Mouse (Mus musculus) CH12.LX (cell line): Measurements from ENCODE around the gene Dnm3. TPM values are rescaled to one million over a fixed set of nuclear protein-coding genes. Genes with fewer than 3 reads are reported as not detected.

Source experiments
- DNase-seq: peaks from one replicate; pipeline ENCODE4 v3.0.0-alpha.2; 2013; ENCODE audit errors: extremely low read depth
- H3K27ac ChIP-seq: 2 replicates; pipeline ENCODE4 v1.5.1; 2012; ENCODE audit warnings: low read depth, mild to moderate bottlenecking, control low read depth, moderate library complexity; ENCODE audit not compliant: insufficient read depth
- H3K27me3 ChIP-seq: replicated peaks from 2 replicates; pipeline ENCODE3; 2012; ENCODE audit warnings: inconsistent platforms
- H3K36me3 ChIP-seq, 2 experiments: replicated peaks in 1 of 2; 2 replicates each; pipeline versions ENCODE3 to v1.6.1; 2012; ENCODE audit warnings: inconsistent platforms in 1 of 2, low read length in 1 of 2, mild to moderate bottlenecking in 1 of 2, mixed read lengths in 1 of 2, moderate library complexity in 1 of 2; ENCODE audit not compliant: control insufficient read depth in 1 of 2, insufficient read depth in 1 of 2
- H3K4me1 ChIP-seq, 2 experiments: 2 replicates each; pipeline ENCODE4 v1.6.1; 2012; ENCODE audit warnings: inconsistent platforms in 1 of 2, moderate library complexity in 1 of 2; ENCODE audit not compliant: insufficient read depth in 2 of 2, control insufficient read depth in 1 of 2
- H3K4me2 ChIP-seq: 2 replicates; pipeline ENCODE4 v1.6.1; 2012; ENCODE audit warnings: low read depth, mild to moderate bottlenecking, control low read depth; ENCODE audit not compliant: poor library complexity, insufficient read depth, severe bottlenecking
- H3K4me3 ChIP-seq, 3 experiments: fragments of 150-350 bp in 1 of 3; sonication (generic) in 1 of 3; replicated peaks in 1 of 3; 2 replicates each; pipeline versions ENCODE3 to v1.5.1; 2011 to 2012; ENCODE audit warnings: low read depth in 2 of 3, low read length in 2 of 3, mild to moderate bottlenecking in 2 of 3, moderate library complexity in 2 of 3, control low read depth in 1 of 3, improper control_type of control experiment in 1 of 3, inconsistent platforms in 1 of 3, mixed read lengths in 1 of 3; ENCODE audit not compliant: poor library complexity in 1 of 3
- H3K79me2 ChIP-seq: replicated peaks from 2 replicates; pipeline ENCODE4 v1.6.1; 2012; ENCODE audit warnings: mild to moderate bottlenecking, moderate library complexity; ENCODE audit not compliant: control insufficient read depth, poor library complexity, insufficient read depth, severe bottlenecking; ENCODE audit errors: extremely low read depth
- H3K9ac ChIP-seq: 2 replicates; pipeline ENCODE4 v1.6.1; 2012; ENCODE audit warnings: low read depth, mild to moderate bottlenecking, control low read depth, moderate library complexity; ENCODE audit not compliant: insufficient read depth
- H3K9me3 ChIP-seq: replicated peaks from 2 replicates; pipeline ENCODE3; 2012; ENCODE audit warnings: low read length, inconsistent platforms, mixed read lengths
- BHLHE40 ChIP-seq: IDR thresholded peaks from 2 replicates; pipeline ENCODE4 v1.6.1; 2011; ENCODE audit warnings: mild to moderate bottlenecking, low read depth, low read length, improper control_type of control experiment
- JUN ChIP-seq: IDR thresholded peaks from 2 replicates; pipeline ENCODE4 v1.6.1; 2011; ENCODE audit warnings: low read depth, mild to moderate bottlenecking, low read length, improper control_type of control experiment, moderate library complexity; ENCODE audit not compliant: insufficient read depth
- MAFK ChIP-seq: IDR thresholded peaks from 2 replicates; pipeline ENCODE4 v1.6.1; 2011; ENCODE audit warnings: low read length, improper control_type of control experiment; ENCODE audit not compliant: insufficient replicate concordance
- MAZ ChIP-seq: IDR thresholded peaks from 2 replicates; pipeline ENCODE4 v1.6.1; 2012; ENCODE audit warnings: low read depth, mild to moderate bottlenecking, inconsistent platforms, low read length, improper control_type of control experiment, moderate library complexity
- MYC ChIP-seq: IDR thresholded peaks from 2 replicates; pipeline ENCODE4 v1.6.1; 2011; ENCODE audit warnings: low read depth, mild to moderate bottlenecking, improper control_type of control experiment, low read length
- NRF1 ChIP-seq: IDR thresholded peaks from 2 replicates; pipeline ENCODE4 v1.6.1; 2014; ENCODE audit warnings: low read depth, mild to moderate bottlenecking, inconsistent platforms, low read length, improper control_type of control experiment, moderate library complexity
- POLR2A ChIP-seq: IDR thresholded peaks from 2 replicates; pipeline ENCODE4 v1.6.1; 2011; ENCODE audit warnings: low read depth, mild to moderate bottlenecking, improper control_type of control experiment, low read length
- RAD21 ChIP-seq: IDR thresholded peaks from 2 replicates; pipeline ENCODE4 v1.6.1; 2011; ENCODE audit warnings: low read depth, mild to moderate bottlenecking, low read length, improper control_type of control experiment, moderate library complexity
- SIN3A ChIP-seq: IDR thresholded peaks from 2 replicates; pipeline ENCODE4 v1.6.1; 2012; ENCODE audit warnings: low read length, improper control_type of control experiment, inconsistent platforms
- TBP ChIP-seq: conservative IDR thresholded peaks from 2 replicates; pipeline ENCODE4 v1.6.1; 2011; ENCODE audit warnings: low read depth, low read length, improper control_type of control experiment
- UBTF ChIP-seq: IDR thresholded peaks from 2 replicates; pipeline ENCODE4 v1.6.1; 2012; ENCODE audit warnings: low read depth, mild to moderate bottlenecking, inconsistent platforms, low read length, improper control_type of control experiment, moderate library complexity
- USF1 ChIP-seq: IDR thresholded peaks from 2 replicates; pipeline ENCODE4 v1.6.1; 2014; ENCODE audit warnings: low read depth, mild to moderate bottlenecking, inconsistent platforms, low read length, improper control_type of control experiment
- USF2 ChIP-seq: conservative IDR thresholded peaks from 2 replicates; pipeline ENCODE4 v1.6.1; 2011; ENCODE audit warnings: low read depth, low read length, improper control_type of control experiment
- ZC3H11A ChIP-seq: IDR thresholded peaks from 2 replicates; pipeline ENCODE4 v1.6.1; 2012; ENCODE audit warnings: low read depth, mild to moderate bottlenecking, inconsistent platforms, low read length, improper control_type of control experiment
- ZNF384 ChIP-seq: IDR thresholded peaks from 2 replicates; pipeline ENCODE4 v1.6.1; 2012; ENCODE audit warnings: low read depth, low read length, improper control_type of control experiment, inconsistent platforms
- dilution Hi-C: fragments of 300-500 bp; cut with MboI; formaldehyde crosslinking; loops from 2 replicates; pipeline ENCODE4 v1.14.3; 2020; ENCODE audit warnings: low sequenced_read_pairs; ENCODE audit not compliant: extremely low pct_unique_long_range_greater_than_20kb, extremely low pct_ligation_motif_present
- in situ Hi-C: fragments of 300-500 bp; cut with MboI; formaldehyde crosslinking; loops from 3 replicates; pipeline ENCODE4 v1.14.3; 2019; ENCODE audit warnings: low sequenced_read_pairs, low pct_ligation_motif_present, low pct_unique_long_range_greater_than_20kb, mixed read lengths
- polyA plus RNA-seq: library from polyadenylated mRNA; unstranded; fragments of >175 nt; gene quantifications from 2 replicates; pipeline ENCODE4 v1.2.1, GENCODE M21; 2012; ENCODE audit warnings: low read depth; ENCODE audit not compliant: insufficient read length
- total RNA-seq, 2 experiments: library from RNA; depleted of rRNA; stranded (reverse); fragments of 300-350 nt in 1 of 2; fragments of >200 nt in 1 of 2; gene quantifications; 2 replicates each; pipeline ENCODE4 v1.2.3; 2012 to 2014

The Dnm3 gene
- total and polyA plus RNA-seq, 3 experiments = 3.6 to 9.5 (median 6.9) TPM

GRCm38 (mm10) chr1:162412787-162413429 lies 64.9 kb downstream of the Dnm3 start:
- dilution Hi-C loops = no loop called here
- TF ChIP-seq TBP (no peak), MAZ (no peak), NRF1 (no peak), USF2 (no peak), USF1 (no peak)
- TF ChIP-seq, all 38 proteins: peak for 0
- Histone ChIP-seq H3K4me2 (no peak overlapping the region), H3K27me3 (no peaks in the 10 kb centered on the region), H3K9ac (no peak overlapping the region), H3K79me2 (no peaks in the 10 kb centered on the region), H3K4me3 (no peak overlapping the region), H3K9me3 (no peaks in the 10 kb centered on the region), H3K4me1 (0 out of 4 replicates have a peak, but pooled peaks cover 0 to 3% of the 10 kb centered on the region in 2 experiments), H3K36me3 (no peaks in the 10 kb centered on the region), H3K27ac (no peak overlapping the region)
- DNase-seq = no peak
- in situ Hi-C loops = no loop called here

- no peak for TF ChIP-seq BHLHE40
- TF ChIP-seq POLR2A = no peak
- no peak for TF ChIP-seq JUN
- TF ChIP-seq ZNF384 = no peak
- no peak for TF ChIP-seq UBTF
- no peak for TF ChIP-seq ZC3H11A
- TF ChIP-seq MAZ = no peak
- TF ChIP-seq SIN3A = no peak
- no peak for TF ChIP-seq RAD21
- TF ChIP-seq MYC = no peak
- no peak for TF ChIP-seq USF1
- TF ChIP-seq MAFK = no peak
- TF ChIP-seq TBP = no peak
- TF ChIP-seq, all 38 proteins: peak for 0
- H3K9me3 ChIP-seq = no peaks in the 10 kb centered on the region
- dilution Hi-C loops = no loop called here
- no peaks in the 10 kb centered on the region for H3K79me2 ChIP-seq
- H3K4me3 ChIP-seq = no peak overlapping the region
- H3K27me3 ChIP-seq = no peaks in the 10 kb centered on the region
- H3K4me1 ChIP-seq = peaks cover 3 to 11% of the 10 kb centered on the region in 2 experiments; a peak in 2 of 4 replicates
- in situ Hi-C loops = no loop called here
- no peak overlapping the region for H3K27ac ChIP-seq
- DNase-seq = no peak
- no peak overlapping the region for H3K4me2 ChIP-seq
- H3K9ac ChIP-seq = no peak overlapping the region
- H3K36me3 ChIP-seq = no peaks in the 10 kb centered on the region
Measured at GRCm38 (mm10) chr1:162410207-162410965, 67.4 kb downstream of the Dnm3 start.
